Mouse (Mus musculus) kidney, embryonic 15.5 days (tissue): ENCODE data around the gene Cmbl. TPM values are rescaled to one million over a fixed set of nuclear protein-coding genes. Genes with fewer than 3 reads are reported as not detected.

Experiments
- polyA plus RNA-seq: library from polyadenylated mRNA; unstranded; fragments of >200 nt; fragmentation: Nextera tagmentation; extraction: Ambion mirVana; gene quantifications from 2 replicates; pipeline ENCODE4 v1.2.1, GENCODE M21; 2015

Cmbl gene
- polyA plus RNA-seq, 1 experiment from 2014 or later = 14.6 TPM

Other genes with a start within 250 kb of the Cmbl start
- 6.2 and 6.5 TPM in 2 replicates for gene Ankrd33b, start 197.7 kb upstream of the Cmbl start, polyA plus RNA-seq
- gene Ropn1l, start 111.7 kb upstream of the Cmbl start, polyA plus RNA-seq = 3.0 and 3.4 TPM in 2 replicates
- 31.5 and 32.6 TPM in 2 replicates for gene March6, start 34.3 kb upstream of the Cmbl start, polyA plus RNA-seq
- 560 and 580 TPM in 2 replicates for gene Cct5, start 36.4 kb downstream of the Cmbl start, polyA plus RNA-seq
- gene Fam173b, start 36.5 kb downstream of the Cmbl start, polyA plus RNA-seq = 13.4 and 13.9 TPM in 2 replicates